Comparison of ENCODE assay signal across 8 mouse cellular contexts in genomic region chr9:45838069-45838433, GRCm38 (mm10). TPM values are rescaled to one million over a fixed set of nuclear protein-coding genes. Genes with fewer than 3 reads are reported as not detected.
A peak's percentile ranks its signal among the peaks of the same experiment; 100 is the strongest.
DNase-seq lines count a peak whose midpoint lies in the region; ATAC-seq lines count a peak whose summit lies in the region.

No protein-coding gene starts in this region.

- no peaks in the 10 kb centered on the region for H3K36me3 ChIP-seq in kidney, embryonic 15.5 days
- H3K36me3 ChIP-seq in embryonic facial prominence, embryonic 13.5 days: no peaks in the 10 kb centered on the region
- no peaks in the 10 kb centered on the region for H3K36me3 ChIP-seq in intestine, embryonic 14.5 days (ENCODE audit: control insufficient read depth, insufficient read depth, low read length)
- H3K36me3 ChIP-seq in midbrain, embryonic 16.5 days (ENCODE audit: control insufficient read depth, insufficient read depth, low read length): no peaks in the 10 kb centered on the region

- peak; percentile 55; the same call in 1 of the 2 replicates for ATAC-seq in kidney, embryonic 15.5 days (replicated peaks; ENCODE audit: low FRiP score)
- no peak for ATAC-seq in embryonic facial prominence, embryonic 13.5 days (ENCODE audit: insufficient number of reproducible peaks, insufficient read depth, low FRiP score, low TSS enrichment, low read depth)
- ATAC-seq in intestine, embryonic 14.5 days (replicated peaks; ENCODE audit: low FRiP score, low TSS enrichment, low read depth): peak; percentile 40
- no peak; the same call in 1 of the 2 replicates for ATAC-seq in midbrain, embryonic 16.5 days

- H3K4me3 ChIP-seq in kidney, embryonic 15.5 days (replicated peaks): peak overlapping the region; percentile 87
- H3K4me3 ChIP-seq in embryonic facial prominence, embryonic 13.5 days: peak overlapping the region; percentile 88
- H3K4me3 ChIP-seq in intestine, embryonic 14.5 days (ENCODE audit: low read depth, low read length): peak overlapping the region; percentile 70
- peak overlapping the region; percentile 79 for H3K4me3 ChIP-seq in midbrain, embryonic 16.5 days (ENCODE audit: low read depth, low read length)

- 16% methylated on average over 4 of the region's 4 CpGs for WGBS in kidney, embryonic 15.5 days
- 22% methylated on average over 4 of the region's 4 CpGs for WGBS in embryonic facial prominence, embryonic 13.5 days
- WGBS in intestine, embryonic 14.5 days: 25% methylated on average over 4 of the region's 4 CpGs
- 24% methylated on average over 4 of the region's 4 CpGs for WGBS in midbrain, embryonic 16.5 days

- no peak for DNase-seq in kidney, postnatal 25 days
- no peak for DNase-seq in intestine, embryonic 14.5 days (ENCODE audit: low spot score)
- no peak for DNase-seq in cerebellum, adult 8-10 months
- DNase-seq in cerebellum, adult 9-10 months: no peak
- no peak for DNase-seq in kidney, postnatal 4 days

- H3K9ac ChIP-seq in kidney, embryonic 15.5 days: no peak overlapping the region
- H3K9ac ChIP-seq in embryonic facial prominence, embryonic 13.5 days: no peak overlapping the region; the same call in 1 of the 2 replicates
- H3K9ac ChIP-seq in intestine, embryonic 14.5 days (ENCODE audit: low read length): no peak overlapping the region
- no peak overlapping the region for H3K9ac ChIP-seq in midbrain, embryonic 16.5 days (ENCODE audit: low read depth, low read length)

- H3K9me3 ChIP-seq in kidney, embryonic 15.5 days (replicated peaks): no peaks in the 10 kb centered on the region
- H3K9me3 ChIP-seq in embryonic facial prominence, embryonic 13.5 days: no peaks in the 10 kb centered on the region
- no peaks in the 10 kb centered on the region for H3K9me3 ChIP-seq in intestine, embryonic 14.5 days (ENCODE audit: control insufficient read depth, low read length)
- H3K9me3 ChIP-seq in midbrain, embryonic 16.5 days (replicated peaks; ENCODE audit: control insufficient read depth, low read length, poor library complexity, severe bottlenecking): no peaks in the 10 kb centered on the region

- peak overlapping the region; percentile 91 for H3K4me2 ChIP-seq in kidney, embryonic 15.5 days
- H3K4me2 ChIP-seq in embryonic facial prominence, embryonic 13.5 days: peak overlapping the region; percentile 99
- peak overlapping the region; percentile 92 for H3K4me2 ChIP-seq in intestine, embryonic 14.5 days (ENCODE audit: low read length)
- peak overlapping the region; percentile 91 for H3K4me2 ChIP-seq in midbrain, embryonic 16.5 days (ENCODE audit: low read length)

- peaks cover 34% of the 10 kb centered on the region for H3K4me1 ChIP-seq in kidney, embryonic 15.5 days
- peaks cover 34% of the 10 kb centered on the region for H3K4me1 ChIP-seq in embryonic facial prominence, embryonic 13.5 days
- peaks cover 22% of the 10 kb centered on the region for H3K4me1 ChIP-seq in intestine, embryonic 14.5 days (replicated peaks; ENCODE audit: control insufficient read depth, insufficient read depth, low read length)
- H3K4me1 ChIP-seq in midbrain, embryonic 16.5 days (ENCODE audit: control insufficient read depth, insufficient read depth, low read length): peaks cover 37% of the 10 kb centered on the region

- no peaks in the 10 kb centered on the region for H3K27me3 ChIP-seq in kidney, embryonic 15.5 days
- H3K27me3 ChIP-seq in embryonic facial prominence, embryonic 13.5 days: no peaks in the 10 kb centered on the region
- H3K27me3 ChIP-seq in intestine, embryonic 14.5 days (replicated peaks; ENCODE audit: control insufficient read depth, insufficient read depth, low read length): no peaks in the 10 kb centered on the region
- no peaks in the 10 kb centered on the region for H3K27me3 ChIP-seq in midbrain, embryonic 16.5 days (ENCODE audit: control insufficient read depth, insufficient read depth, low read depth, low read length)

- no peak overlapping the region for H3K27ac ChIP-seq in kidney, embryonic 15.5 days
- no peak overlapping the region for H3K27ac ChIP-seq in embryonic facial prominence, embryonic 13.5 days
- H3K27ac ChIP-seq in intestine, embryonic 14.5 days (ENCODE audit: low read depth): no peak overlapping the region
- H3K27ac ChIP-seq in midbrain, embryonic 16.5 days (ENCODE audit: low read length): peak overlapping the region; percentile 81

RNA-seq across cellular contexts. Expression of gene Bace1, which starts 0.3 kb away (rescaled TPM):
- polyA plus RNA-seq in kidney, embryonic 15.5 days (2015; fragmentation: Nextera tagmentation; extraction: Ambion mirVana): 32.9 and 33.9 TPM in 2 replicates
- 34.4 and 35.5 TPM in 2 replicates for polyA plus RNA-seq in embryonic facial prominence, embryonic 13.5 days (2015; fragmentation: Nextera tagmentation; extraction: Ambion mirVana)
- 26.8 and 28.1 TPM in 2 replicates for polyA plus RNA-seq in intestine, embryonic 14.5 days (2014; fragmentation: Nextera tagmentation; extraction: Ambion mirVana)
- 48.1 and 51.3 TPM in 2 replicates for polyA plus RNA-seq in midbrain, embryonic 16.5 days (2015; fragmentation: Nextera tagmentation; extraction: Ambion mirVana)

RNA-seq across cellular contexts. Expression of gene Cep164, which starts 9.6 kb away (rescaled TPM):
- 28.3 and 30.6 TPM in 2 replicates for polyA plus RNA-seq in kidney, embryonic 15.5 days (2015; fragmentation: Nextera tagmentation; extraction: Ambion mirVana)
- polyA plus RNA-seq in embryonic facial prominence, embryonic 13.5 days (2015; fragmentation: Nextera tagmentation; extraction: Ambion mirVana): 33.8 and 34.3 TPM in 2 replicates
- polyA plus RNA-seq in intestine, embryonic 14.5 days (2014; fragmentation: Nextera tagmentation; extraction: Ambion mirVana): 27.5 and 28.0 TPM in 2 replicates
- 10.7 and 12.7 TPM in 2 replicates for polyA plus RNA-seq in midbrain, embryonic 16.5 days (2015; fragmentation: Nextera tagmentation; extraction: Ambion mirVana)

Comparison
In these comparisons a context has a peak if more than half of its experiments do, and no peak if none do; other contexts are left out.
1. ATAC-seq: peak in kidney, embryonic 15.5 days (single experiment) and intestine, embryonic 14.5 days (single experiment); none in embryonic facial prominence, embryonic 13.5 days (single experiment) and midbrain, embryonic 16.5 days (single experiment).
2. Peak in every context shown above with its lines, with median percentiles within 50 percentile points of each other: H3K4me2 ChIP-seq and H3K4me3 ChIP-seq.